Mouse (Mus musculus): Measurements from ENCODE around the gene Psmb2.

Gene Psmb2

GRCm38 (mm10) chr4:126677054-126678003, at the start of gene Psmb2:
Gene Psmb2, plus strand, starts transcription at chr4:126677630.
- peak; percentile 97 for DNase-seq (ENCODE audit: low spot score)

- DNase-seq (ENCODE audit: low spot score) = no peak
Measured at GRCm38 (mm10) chr4:126631922-126632321, 45.5 kb upstream of the Psmb2 start.

- DNase-seq (ENCODE audit: low spot score) = no peak
Measured at GRCm38 (mm10) chr4:126632668-126633067, 44.8 kb upstream of the Psmb2 start.

- DNase-seq (ENCODE audit: low spot score) = no peak
Measured at GRCm38 (mm10) chr4:126636330-126636729, 41.1 kb upstream of the Psmb2 start.

- no peak for DNase-seq (ENCODE audit: low spot score)
Measured at GRCm38 (mm10) chr4:126637446-126637845, 40.0 kb upstream of the Psmb2 start.

GRCm38 (mm10) chr4:126639339-126639738, 38.1 kb upstream of the Psmb2 start:
- DNase-seq (ENCODE audit: low spot score) = peak; percentile 31

GRCm38 (mm10) chr4:126641901-126642300, 35.5 kb upstream of the Psmb2 start:
- DNase-seq (ENCODE audit: low spot score) = no peak

GRCm38 (mm10) chr4:126643815-126644214, 33.6 kb upstream of the Psmb2 start:
- no peak for DNase-seq (ENCODE audit: low spot score)

GRCm38 (mm10) chr4:126644333-126644963, 33.0 kb upstream of the Psmb2 start:
- no peak for DNase-seq (ENCODE audit: low spot score)

- DNase-seq (ENCODE audit: low spot score) = no peak
Measured at GRCm38 (mm10) chr4:126647996-126648910, 29.2 kb upstream of the Psmb2 start.

- peak; percentile 47 for DNase-seq (ENCODE audit: low spot score)
Measured at GRCm38 (mm10) chr4:126653148-126653547, 24.3 kb upstream of the Psmb2 start.

- no peak for DNase-seq (ENCODE audit: low spot score)
Measured at GRCm38 (mm10) chr4:126655356-126655755, 22.1 kb upstream of the Psmb2 start.

GRCm38 (mm10) chr4:126661249-126661648, 16.2 kb upstream of the Psmb2 start:
- DNase-seq (ENCODE audit: low spot score) = peak; percentile 42

GRCm38 (mm10) chr4:126667075-126667474, 10.4 kb upstream of the Psmb2 start:
- DNase-seq (ENCODE audit: low spot score) = no peak

GRCm38 (mm10) chr4:126682298-126682697, 4.9 kb downstream of the Psmb2 start:
- DNase-seq (ENCODE audit: low spot score) = no peak

GRCm38 (mm10) chr4:126683084-126683483, 5.7 kb downstream of the Psmb2 start:
- no peak for DNase-seq (ENCODE audit: low spot score)

GRCm38 (mm10) chr4:126689457-126689856, 12.0 kb downstream of the Psmb2 start:
- DNase-seq (ENCODE audit: low spot score) = no peak

GRCm38 (mm10) chr4:126693021-126693420, 15.6 kb downstream of the Psmb2 start:
- no peak for DNase-seq (ENCODE audit: low spot score)

- no peak for DNase-seq (ENCODE audit: low spot score)
Measured at GRCm38 (mm10) chr4:126696908-126697307, 19.5 kb downstream of the Psmb2 start.

- DNase-seq (ENCODE audit: low spot score) = no peak
Measured at GRCm38 (mm10) chr4:126706630-126707438, 29.4 kb downstream of the Psmb2 start.

GRCm38 (mm10) chr4:126707439-126707826, 30.0 kb downstream of the Psmb2 start:
- DNase-seq (ENCODE audit: low spot score) = no peak
